Mouse (Mus musculus) neural tube, embryonic 11.5 days (tissue): ENCODE results near the gene Ldlrad3. TPM values are rescaled to one million over a fixed set of nuclear protein-coding genes. Genes with fewer than 3 reads are reported as not detected.

ENCODE experiments used
- ATAC-seq: fragments of 200-750 bp; cut with Nextera tagmentation; 2 replicates; pipeline ENCODE4 v1.8.0; 2017; ENCODE audit warnings: moderate number of reproducible peaks, mild to moderate bottlenecking, moderate TSS enrichment, moderate library complexity; ENCODE audit not compliant: insufficient read depth, low FRiP score, low TSS enrichment
- DNase-seq: peaks from one replicate; pipeline ENCODE4 v3.0.0-alpha.2; 2015; ENCODE audit warnings: low spot score
- H3K27ac ChIP-seq: fragments of 300-500 bp; sonication (generic); 2 replicates; pipeline ENCODE4 v1.5.1; 2014; ENCODE audit warnings: low read depth, mild to moderate bottlenecking, low read length
- H3K27me3 ChIP-seq: fragments of 300-500 bp; sonication (generic); 2 replicates; pipeline ENCODE4 v1.6.1; 2014; ENCODE audit warnings: mild to moderate bottlenecking, low read length, mixed read lengths; ENCODE audit not compliant: control insufficient read depth, insufficient read depth
- H3K36me3 ChIP-seq: fragments of 300-500 bp; sonication (generic); 2 replicates; pipeline ENCODE4 v1.6.1; 2014; ENCODE audit warnings: mild to moderate bottlenecking, low read length, moderate library complexity, mixed read lengths; ENCODE audit not compliant: control insufficient read depth, insufficient read depth
- H3K4me1 ChIP-seq: fragments of 300-500 bp; sonication (generic); 2 replicates; pipeline ENCODE4 v1.6.1; 2014; ENCODE audit warnings: low read length, mixed read lengths; ENCODE audit not compliant: control insufficient read depth, insufficient read depth
- H3K4me2 ChIP-seq: fragments of 300-500 bp; sonication (generic); 2 replicates; pipeline ENCODE4 v1.6.1; 2014; ENCODE audit warnings: low read depth, mild to moderate bottlenecking, moderate library complexity
- H3K4me3 ChIP-seq: fragments of 300-500 bp; sonication (generic); 2 replicates; pipeline ENCODE4 v1.5.1; 2014; ENCODE audit warnings: low read depth, low read length
- H3K9ac ChIP-seq: fragments of 300-500 bp; sonication (generic); 2 replicates; pipeline ENCODE4 v1.6.1; 2014; ENCODE audit warnings: mild to moderate bottlenecking, low read length
- H3K9me3 ChIP-seq: fragments of 300-500 bp; sonication (generic); 2 replicates; pipeline ENCODE4 v1.6.1; 2016; ENCODE audit warnings: low read length; ENCODE audit not compliant: control insufficient read depth
- WGBS: fragments of 180-500 bp; shearing (Covaris S2); extraction: QIAGEN DNeasy Blood & Tissue Kit; methylation state at CpG from one replicate; pipeline ENCODE4 v1.1.7; 2014; 5-methylcytosine and 5-hydroxymethylcytosine counted together
- polyA plus RNA-seq: library from polyadenylated mRNA; unstranded; fragments of >200 nt; fragmentation: Nextera tagmentation; extraction: Ambion mirVana; gene quantifications from 2 replicates; pipeline ENCODE4 v1.2.1, GENCODE M21; 2014

The Ldlrad3 gene
- polyA plus RNA-seq, 1 experiment from 2014 or later, result 64.9 TPM

DNA sequence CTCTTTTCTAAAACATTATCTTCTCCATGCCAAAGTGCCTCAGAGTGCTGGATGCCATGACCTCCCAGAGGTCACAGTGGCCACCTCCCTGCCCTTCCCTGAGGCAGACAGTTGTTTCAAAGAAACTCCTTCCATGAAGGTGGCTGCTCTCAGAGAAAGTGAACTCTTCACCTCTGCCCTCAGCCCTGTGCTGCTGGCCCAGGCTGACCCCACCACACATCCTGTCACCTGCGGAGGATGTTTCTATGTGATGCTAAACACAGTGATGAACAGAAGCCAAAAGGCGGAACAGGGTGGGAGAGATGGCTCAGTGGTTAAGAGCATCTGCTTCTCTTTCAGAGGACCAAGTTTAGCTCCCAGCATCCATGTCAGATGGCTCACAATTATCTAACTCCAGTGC, 75.9 kb downstream of the Ldlrad3 start:
- H3K4me1 ChIP-seq, result no peaks in the 10 kb centered on the region
- H3K9me3 ChIP-seq, result no peaks in the 10 kb centered on the region
- no peak for ATAC-seq
- no peak for DNase-seq
- no peaks in the 10 kb centered on the region; the same call in 1 of the 2 replicates for H3K36me3 ChIP-seq
- no peak overlapping the region for H3K4me2 ChIP-seq
- H3K27ac ChIP-seq, result no peak overlapping the region
- no peak overlapping the region for H3K9ac ChIP-seq
- no peak overlapping the region for H3K4me3 ChIP-seq
- no peaks in the 10 kb centered on the region for H3K27me3 ChIP-seq
- 90% methylated on average over 2 of the region's 2 CpGs for WGBS

DNA sequence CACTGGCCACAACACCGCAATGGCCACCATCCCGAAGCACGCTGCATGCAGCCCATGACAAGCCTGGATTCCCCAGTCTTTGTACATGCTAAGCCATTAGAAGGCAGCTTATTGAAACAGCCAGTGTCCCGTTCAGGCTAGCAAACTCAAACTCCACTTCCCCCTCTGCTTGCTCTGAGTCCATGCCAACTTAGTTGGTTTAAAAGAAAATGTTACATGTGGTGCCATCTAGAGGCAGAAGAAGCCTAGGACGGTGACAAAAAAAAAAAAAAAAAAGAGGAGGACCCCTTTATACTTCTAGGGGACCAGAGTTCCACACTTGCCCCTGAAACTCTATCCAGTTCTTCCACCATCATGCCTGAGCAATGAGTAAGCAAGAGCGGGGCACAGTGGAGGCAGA, 78.9 kb downstream of the Ldlrad3 start:
- H3K9ac ChIP-seq, result no peak overlapping the region
- DNase-seq (no peak), ATAC-seq (no peak)
- no peak overlapping the region for H3K4me2 ChIP-seq
- no peaks in the 10 kb centered on the region for H3K27me3 ChIP-seq
- no peaks in the 10 kb centered on the region for H3K4me1 ChIP-seq
- WGBS, result 75% methylated on average over 6 of the region's 6 CpGs
- no peak overlapping the region for H3K27ac ChIP-seq
- H3K9me3 ChIP-seq, result no peaks in the 10 kb centered on the region
- no peaks in the 10 kb centered on the region for H3K36me3 ChIP-seq
- H3K4me3 ChIP-seq, result no peak overlapping the region

DNA sequence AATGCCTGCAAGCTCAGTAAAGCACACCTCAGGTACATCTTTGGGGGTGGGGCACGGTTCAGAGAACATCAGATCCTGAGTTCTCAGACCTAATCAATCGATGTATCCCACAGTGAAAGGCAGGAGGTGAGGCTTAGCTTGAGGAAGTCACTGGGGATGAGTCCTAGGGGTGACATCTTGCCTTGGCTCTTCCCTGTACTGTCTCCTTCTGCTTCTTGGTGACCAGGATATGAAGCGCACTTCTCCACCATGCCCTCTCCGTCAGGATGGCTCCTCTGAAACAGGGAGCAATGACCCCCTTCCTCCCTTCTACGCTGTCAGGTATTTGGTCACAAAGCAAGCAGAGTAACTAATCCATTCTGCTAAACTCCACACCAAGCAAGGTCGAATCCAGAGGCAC, 79.5 kb downstream of the Ldlrad3 start:
- ATAC-seq, result no peak
- Histone ChIP-seq H3K9me3 (no peaks in the 10 kb centered on the region), H3K27ac (no peak overlapping the region), H3K4me2 (no peak overlapping the region), H3K9ac (no peak overlapping the region), H3K4me3 (no peak overlapping the region), H3K4me1 (no peaks in the 10 kb centered on the region), H3K36me3 (no peaks in the 10 kb centered on the region), H3K27me3 (no peaks in the 10 kb centered on the region)
- WGBS, result 93% methylated on average over 6 of the region's 6 CpGs
- no peak for DNase-seq

DNA sequence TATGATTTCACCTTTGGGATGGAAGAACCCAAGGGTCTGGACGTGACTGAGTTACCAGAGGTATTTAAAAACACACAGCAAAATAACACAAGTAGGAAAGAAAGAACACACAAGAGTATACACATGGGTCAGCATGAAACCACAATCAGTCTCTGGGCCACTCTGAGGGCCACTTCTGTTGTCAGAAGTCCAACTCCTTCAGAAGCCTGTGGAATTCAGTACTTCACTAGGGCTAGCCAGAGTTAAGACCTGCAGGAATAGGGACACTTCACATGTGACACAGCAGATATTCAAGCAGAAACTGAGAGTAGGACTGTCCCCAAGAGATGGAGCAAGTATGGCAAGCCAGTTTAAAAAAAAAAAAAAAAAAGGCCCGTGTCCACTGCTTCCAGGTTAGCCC, 80.7 kb downstream of the Ldlrad3 start:
- Histone ChIP-seq H3K27ac (no peak overlapping the region), H3K4me3 (no peak overlapping the region), H3K9me3 (no peaks in the 10 kb centered on the region), H3K36me3 (no peaks in the 10 kb centered on the region; the same call in 1 of the 2 replicates), H3K27me3 (no peaks in the 10 kb centered on the region), H3K4me1 (no peaks in the 10 kb centered on the region), H3K9ac (no peak overlapping the region), H3K4me2 (no peak overlapping the region)
- ATAC-seq, result no peak
- 87% methylated on average over 2 of the region's 2 CpGs for WGBS
- DNase-seq, result no peak

DNA sequence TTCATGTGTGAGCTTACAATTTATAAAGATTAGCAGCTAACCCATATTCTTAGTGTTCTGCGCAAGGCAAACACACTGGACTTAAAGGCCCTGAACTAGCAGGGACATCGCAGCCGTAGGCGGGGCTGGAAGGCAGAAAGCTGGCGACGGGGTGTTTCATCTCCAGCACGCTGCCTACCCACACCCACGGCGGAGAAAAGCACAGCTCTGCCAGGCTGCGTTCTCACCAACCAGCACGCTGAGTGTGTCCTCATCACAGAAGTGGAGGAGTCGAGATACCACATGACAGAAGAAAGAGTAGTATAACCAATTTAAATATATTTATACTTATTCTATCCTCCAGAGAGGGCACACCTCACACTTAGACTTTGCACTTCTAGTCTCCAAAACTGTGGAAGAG, 82.2 kb downstream of the Ldlrad3 start:
- no peak overlapping the region for H3K9ac ChIP-seq
- no peak overlapping the region for H3K27ac ChIP-seq
- H3K4me3 ChIP-seq, result no peak overlapping the region
- WGBS, result 89% methylated on average over 12 of the region's 12 CpGs
- H3K36me3 ChIP-seq, result no peaks in the 10 kb centered on the region; the same call in 1 of the 2 replicates
- H3K4me1 ChIP-seq, result no peaks in the 10 kb centered on the region
- H3K27me3 ChIP-seq, result no peaks in the 10 kb centered on the region
- no peaks in the 10 kb centered on the region for H3K9me3 ChIP-seq
- no peak overlapping the region for H3K4me2 ChIP-seq
- no peak for ATAC-seq
- DNase-seq, result no peak

DNA sequence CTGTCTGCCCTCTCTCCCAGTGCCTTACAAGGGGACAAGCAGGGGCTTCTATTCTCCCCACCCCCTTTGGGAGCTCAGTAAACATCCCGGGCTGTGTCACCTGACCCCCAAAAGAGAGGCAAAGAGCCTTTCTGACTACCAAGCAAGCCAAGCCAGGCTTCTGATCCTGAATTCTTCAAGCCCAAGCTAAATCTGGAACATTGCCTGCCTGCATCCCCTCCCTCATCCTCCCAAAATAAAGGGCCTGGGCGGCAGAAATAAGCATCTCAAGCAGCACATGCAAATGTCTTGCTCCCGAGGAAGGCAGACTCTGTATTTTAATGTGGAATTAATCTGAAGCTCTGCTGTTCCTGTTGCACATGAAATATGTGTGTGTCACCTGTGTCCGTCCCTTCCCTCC, 85.7 kb downstream of the Ldlrad3 start:
- 70% methylated on average over 4 of the region's 4 CpGs for WGBS
- H3K4me1 ChIP-seq, result no peaks in the 10 kb centered on the region
- no peaks in the 10 kb centered on the region for H3K27me3 ChIP-seq
- ATAC-seq (no peak), DNase-seq (no peak)
- no peak overlapping the region for H3K4me2 ChIP-seq
- H3K9ac ChIP-seq, result no peak overlapping the region
- no peak overlapping the region for H3K27ac ChIP-seq
- no peak overlapping the region for H3K4me3 ChIP-seq
- H3K36me3 ChIP-seq, result no peaks in the 10 kb centered on the region; the same call in 1 of the 2 replicates
- H3K9me3 ChIP-seq, result no peaks in the 10 kb centered on the region

DNA sequence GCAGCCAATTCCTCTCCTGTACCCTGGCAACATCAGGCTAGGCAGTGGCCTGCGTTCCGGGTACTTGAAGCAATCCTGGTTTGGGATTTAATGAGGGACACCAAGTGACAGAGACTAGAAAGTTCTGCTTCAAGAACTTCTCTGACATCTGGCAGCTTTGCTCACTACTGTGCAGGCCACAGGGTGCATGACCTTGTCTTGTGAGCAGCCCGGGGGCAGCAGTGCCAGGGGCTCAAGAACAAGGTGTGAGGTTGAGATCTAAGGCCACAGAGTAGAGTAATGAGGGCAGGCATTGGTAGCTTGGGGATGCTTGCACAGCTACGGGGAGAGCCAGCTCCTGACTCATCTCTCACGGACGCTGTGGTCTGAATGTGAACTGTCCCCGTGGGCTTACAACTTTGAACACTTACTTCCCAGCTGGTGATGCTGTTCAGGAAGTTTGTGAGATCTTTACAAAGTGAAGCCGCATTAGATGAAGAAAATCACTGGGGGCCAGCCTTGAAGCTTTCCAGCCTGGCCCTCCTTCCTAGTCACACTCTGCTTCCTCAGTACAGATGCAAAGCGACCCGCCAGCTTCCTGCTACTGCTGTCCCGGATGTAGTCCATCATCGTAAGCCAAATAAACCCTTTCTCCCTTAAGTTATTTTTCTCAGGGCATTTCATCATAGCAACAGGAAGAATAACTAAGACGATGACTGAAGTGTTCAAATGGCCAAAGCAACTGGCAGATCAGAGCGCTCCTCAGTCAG, 86.3 kb downstream of the Ldlrad3 start:
- Histone ChIP-seq H3K4me3 (no peak overlapping the region), H3K27me3 (no peaks in the 10 kb centered on the region), H3K4me2 (no peak overlapping the region), H3K4me1 (no peaks in the 10 kb centered on the region), H3K27ac (no peak overlapping the region), H3K9ac (no peak overlapping the region), H3K9me3 (no peaks in the 10 kb centered on the region), H3K36me3 (no peaks in the 10 kb centered on the region; the same call in 1 of the 2 replicates)
- WGBS, result 84% methylated on average over 14 of the region's 14 CpGs
- ATAC-seq, result no peak
- DNase-seq, result no peak

DNA sequence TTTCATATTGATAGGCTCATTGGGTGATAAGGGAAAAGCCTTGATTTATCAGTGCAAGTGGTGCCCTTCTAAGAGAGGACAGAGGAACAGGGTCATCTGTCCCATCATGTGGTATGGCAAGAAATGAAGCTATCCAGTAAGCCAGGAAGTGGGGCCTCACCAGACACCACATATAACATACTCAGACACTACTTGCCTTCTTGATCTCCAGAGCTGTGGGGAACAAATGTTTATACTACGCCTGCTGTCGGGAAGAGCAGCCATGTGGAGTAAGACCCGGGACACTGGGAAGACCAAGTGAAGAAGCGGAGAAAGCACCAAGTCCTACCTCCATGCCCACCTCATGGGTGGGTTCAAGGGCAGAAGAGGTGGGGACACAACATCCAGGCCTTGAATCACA, 86.9 kb downstream of the Ldlrad3 start:
- H3K27me3 ChIP-seq, result no peaks in the 10 kb centered on the region
- H3K4me3 ChIP-seq, result no peak overlapping the region
- no peaks in the 10 kb centered on the region for H3K9me3 ChIP-seq
- H3K4me1 ChIP-seq, result no peaks in the 10 kb centered on the region; the same call in 1 of the 2 replicates
- no peaks in the 10 kb centered on the region; the same call in 1 of the 2 replicates for H3K36me3 ChIP-seq
- no peak overlapping the region for H3K27ac ChIP-seq
- no peak overlapping the region for H3K9ac ChIP-seq
- H3K4me2 ChIP-seq, result no peak overlapping the region
- 85% methylated on average over 4 of the region's 4 CpGs for WGBS
- no peak for DNase-seq
- ATAC-seq, result no peak

DNA sequence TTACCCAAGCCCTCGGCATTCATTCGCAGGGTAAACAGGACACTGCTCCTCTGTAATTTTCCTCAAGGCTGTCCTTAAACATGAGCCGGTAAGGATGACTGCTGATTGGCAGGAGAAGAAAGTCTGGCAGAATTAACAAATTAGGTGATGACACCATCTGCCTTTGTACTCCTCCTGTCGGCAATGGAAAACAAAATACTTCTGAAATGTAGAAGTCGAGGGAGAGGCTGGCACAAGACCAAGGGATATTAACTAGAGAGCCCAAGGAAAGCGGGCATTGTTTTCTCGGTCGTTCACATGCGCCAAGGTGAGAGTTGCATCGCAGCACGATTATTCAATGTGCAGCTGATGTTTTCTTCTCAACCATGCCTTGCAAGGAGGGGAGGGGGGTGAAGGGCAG, 91.4 kb downstream of the Ldlrad3 start:
- Histone ChIP-seq H3K27me3 (no peaks in the 10 kb centered on the region), H3K36me3 (no peaks in the 10 kb centered on the region), H3K4me2 (no peak overlapping the region), H3K9me3 (no peaks in the 10 kb centered on the region), H3K27ac (no peak overlapping the region), H3K4me1 (peaks cover 5% of the 10 kb centered on the region; the same call in 1 of the 2 replicates), H3K4me3 (no peak overlapping the region), H3K9ac (no peak overlapping the region)
- no peak for ATAC-seq
- WGBS, result 76% methylated on average over 11 of the region's 11 CpGs
- DNase-seq, result no peak
